Mouse (Mus musculus): ENCODE results near the gene Exoc7. TPM values are rescaled to one million over a fixed set of nuclear protein-coding genes. Genes with fewer than 3 reads are reported as not detected.

Gene Exoc7
- polyA plus RNA-seq, 1 experiment from 2014 or later, result 42.5 TPM

DNA sequence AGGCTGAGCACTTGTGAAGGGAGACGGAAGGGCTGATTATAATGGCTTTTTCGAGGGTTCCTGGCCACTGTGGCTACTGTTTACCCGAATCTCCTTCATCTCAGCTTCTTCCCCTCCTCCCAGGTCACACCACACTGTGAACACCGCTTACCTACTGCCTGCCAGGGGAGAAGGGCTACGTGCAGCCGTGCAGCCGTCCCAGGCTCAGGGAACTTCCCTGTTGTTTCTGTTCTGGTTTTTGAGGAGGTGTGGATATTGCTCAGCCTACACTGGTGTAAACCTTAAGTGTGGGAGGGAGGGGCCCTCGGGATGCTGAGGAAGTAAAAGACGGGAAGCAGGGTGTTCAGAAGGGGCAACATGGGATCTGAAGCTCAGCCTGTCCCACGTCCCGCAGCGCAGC lies 30.0 kb upstream of the Exoc7 start:
- Histone ChIP-seq H3K4me2 (no peak overlapping the region), H3K36me3 (ENCODE audit: control insufficient read depth, insufficient read depth, low read length) (no peaks in the 10 kb centered on the region), H3K9me3 (replicated peaks; ENCODE audit: control insufficient read depth, low read length) (no peaks in the 10 kb centered on the region), H3K9ac (ENCODE audit: low read depth, low read length) (peak overlapping the region; percentile 24; the same call in 1 of the 2 replicates), H3K4me3 (ENCODE audit: low read depth, low read length) (no peak overlapping the region), H3K27me3 (ENCODE audit: control insufficient read depth, insufficient read depth, low read length) (peaks cover 41% of the 10 kb centered on the region), H3K4me1 (ENCODE audit: control insufficient read depth, insufficient read depth, low read length) (peaks cover 22% of the 10 kb centered on the region), H3K27ac (ENCODE audit: low read depth, low read length) (no peak overlapping the region)
- 54% methylated on average over 12 of the region's 12 CpGs for WGBS (ENCODE audit: insufficient replicate concordance)
- ATAC-seq (replicated peaks; ENCODE audit: insufficient number of reproducible peaks, low FRiP score, low TSS enrichment), result no peak

DNA sequence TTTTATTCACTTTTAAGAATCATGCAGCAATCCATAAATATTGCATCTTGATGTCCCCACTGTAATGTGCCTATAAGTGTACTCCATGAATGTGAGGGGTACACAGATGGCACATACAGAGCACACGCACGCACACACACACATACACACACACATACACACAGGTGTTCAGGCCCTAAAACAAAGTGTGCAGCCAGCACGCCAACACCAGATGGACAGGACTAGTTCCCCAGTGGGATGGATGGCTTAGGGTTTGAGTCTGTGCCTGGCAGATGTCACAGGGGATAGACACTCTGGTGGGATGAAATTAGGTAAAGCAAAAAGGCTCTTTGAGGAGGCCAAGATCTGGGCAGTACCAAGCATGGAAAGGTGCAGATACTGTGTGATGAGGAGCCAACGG lies 29.4 kb upstream of the Exoc7 start:
- no peaks in the 10 kb centered on the region for H3K9me3 ChIP-seq (replicated peaks; ENCODE audit: control insufficient read depth, low read length)
- no peaks in the 10 kb centered on the region for H3K36me3 ChIP-seq (ENCODE audit: control insufficient read depth, insufficient read depth, low read length)
- H3K4me2 ChIP-seq, result peak overlapping the region; percentile 87; the same call in 1 of the 2 replicates
- H3K9ac ChIP-seq (ENCODE audit: low read depth, low read length), result no peak overlapping the region
- WGBS (ENCODE audit: insufficient replicate concordance), result 85% methylated on average over 4 of the region's 4 CpGs
- no peak overlapping the region for H3K27ac ChIP-seq (ENCODE audit: low read depth, low read length)
- peaks cover 47% of the 10 kb centered on the region for H3K27me3 ChIP-seq (ENCODE audit: control insufficient read depth, insufficient read depth, low read length)
- no peak overlapping the region for H3K4me3 ChIP-seq (ENCODE audit: low read depth, low read length)
- ATAC-seq (replicated peaks; ENCODE audit: insufficient number of reproducible peaks, low FRiP score, low TSS enrichment), result no peak
- peaks cover 23% of the 10 kb centered on the region for H3K4me1 ChIP-seq (ENCODE audit: control insufficient read depth, insufficient read depth, low read length)

DNA sequence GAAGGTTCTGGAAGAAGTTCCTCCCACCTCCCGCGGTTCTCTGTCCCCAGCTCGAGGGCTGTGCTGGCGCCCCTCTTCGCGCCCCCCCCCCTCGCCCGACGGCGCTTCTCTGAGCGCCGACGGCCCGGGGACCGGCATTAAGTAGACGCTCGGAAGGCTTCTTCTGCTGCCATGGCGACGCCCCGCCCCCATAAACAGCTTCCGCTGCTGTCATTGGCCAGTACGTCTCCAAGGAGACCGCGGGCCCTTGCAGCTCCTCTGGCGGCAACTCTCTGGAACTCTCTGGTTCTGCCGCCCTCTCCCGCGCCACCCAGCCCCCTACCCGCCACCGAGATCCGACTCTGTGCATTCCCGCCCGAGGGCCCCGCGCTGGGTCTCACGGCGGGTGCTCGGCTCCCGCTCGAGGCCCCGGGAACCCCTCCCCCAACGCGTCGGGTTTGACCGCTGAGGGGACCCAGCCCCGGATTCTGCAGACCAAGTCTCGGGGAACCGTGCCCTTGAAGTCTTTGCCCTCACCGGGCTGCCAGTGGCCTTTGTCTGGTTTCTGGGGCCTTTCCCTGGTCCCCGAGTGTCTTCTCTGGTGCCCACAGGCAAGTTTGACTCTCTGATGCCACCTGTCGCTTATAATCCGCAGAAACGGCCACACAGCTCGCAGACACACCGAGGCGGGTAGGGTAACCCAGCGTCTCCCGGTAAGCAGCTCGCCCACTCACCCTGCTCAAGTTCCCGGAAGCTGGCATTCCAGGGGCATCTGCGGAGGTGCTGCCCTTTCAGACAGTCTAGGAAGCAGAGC lies 28.4 kb upstream of the Exoc7 start, which contains the start of gene Foxj1:
Foxj1 (minus strand) TSS at position 156 of the 793 bp plus-strand sequence.
- Histone ChIP-seq H3K9me3 (replicated peaks; ENCODE audit: control insufficient read depth, low read length) (no peaks in the 10 kb centered on the region), H3K36me3 (ENCODE audit: control insufficient read depth, insufficient read depth, low read length) (no peaks in the 10 kb centered on the region), H3K27me3 (ENCODE audit: control insufficient read depth, insufficient read depth, low read length) (peaks cover 48% of the 10 kb centered on the region), H3K9ac (ENCODE audit: low read depth, low read length) (peak within 1 kb of the TSS; percentile 67), H3K4me1 (ENCODE audit: control insufficient read depth, insufficient read depth, low read length) (peaks cover 23% of the 10 kb centered on the region), H3K4me3 (ENCODE audit: low read depth, low read length) (peak within 1 kb of the TSS; percentile 59), H3K27ac (ENCODE audit: low read depth, low read length) (no peak within 1 kb of the TSS), H3K4me2 (peak within 1 kb of the TSS; percentile 87)
- ATAC-seq (replicated peaks; ENCODE audit: insufficient number of reproducible peaks, low FRiP score, low TSS enrichment), result peak; percentile 76
- WGBS (ENCODE audit: insufficient replicate concordance), result under 1% methylated on average over 61 of the region's 61 CpGs

DNA sequence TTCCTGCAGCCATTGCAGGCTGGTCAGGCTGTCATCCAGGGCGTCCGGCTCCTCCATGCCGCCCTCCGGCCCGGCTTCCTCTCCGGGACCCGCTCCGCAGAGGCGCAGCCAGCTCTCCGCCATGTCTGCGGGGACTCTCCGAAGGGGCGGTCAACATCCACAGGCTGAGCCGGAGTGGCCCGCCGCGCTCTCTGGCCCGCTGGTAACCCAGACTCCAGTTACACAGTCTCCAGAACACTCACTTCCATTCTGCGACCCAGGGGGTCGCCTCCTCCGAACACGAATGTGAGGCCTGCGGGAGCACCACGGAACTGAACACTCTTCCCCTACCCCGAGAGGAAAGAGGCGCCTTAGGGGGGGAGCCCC lies 27.4 kb upstream of the Exoc7 start:
- peaks cover 51% of the 10 kb centered on the region for H3K27me3 ChIP-seq (ENCODE audit: control insufficient read depth, insufficient read depth, low read length)
- H3K27ac ChIP-seq (ENCODE audit: low read depth, low read length), result no peak overlapping the region
- ATAC-seq (replicated peaks; ENCODE audit: insufficient number of reproducible peaks, low FRiP score, low TSS enrichment), result no peak
- peak overlapping the region; percentile 59 for H3K4me3 ChIP-seq (ENCODE audit: low read depth, low read length)
- H3K36me3 ChIP-seq (ENCODE audit: control insufficient read depth, insufficient read depth, low read length), result no peaks in the 10 kb centered on the region
- H3K9me3 ChIP-seq (replicated peaks; ENCODE audit: control insufficient read depth, low read length), result no peaks in the 10 kb centered on the region
- 0 out of 2 replicates have a peak overlapping the region, but pooled peaks have one; percentile 16 for H3K9ac ChIP-seq (ENCODE audit: low read depth, low read length)
- H3K4me2 ChIP-seq, result peak overlapping the region; percentile 87
- WGBS (ENCODE audit: insufficient replicate concordance), result 5% methylated on average over 26 of the region's 26 CpGs
- peaks cover 23% of the 10 kb centered on the region for H3K4me1 ChIP-seq (ENCODE audit: control insufficient read depth, insufficient read depth, low read length)

DNA sequence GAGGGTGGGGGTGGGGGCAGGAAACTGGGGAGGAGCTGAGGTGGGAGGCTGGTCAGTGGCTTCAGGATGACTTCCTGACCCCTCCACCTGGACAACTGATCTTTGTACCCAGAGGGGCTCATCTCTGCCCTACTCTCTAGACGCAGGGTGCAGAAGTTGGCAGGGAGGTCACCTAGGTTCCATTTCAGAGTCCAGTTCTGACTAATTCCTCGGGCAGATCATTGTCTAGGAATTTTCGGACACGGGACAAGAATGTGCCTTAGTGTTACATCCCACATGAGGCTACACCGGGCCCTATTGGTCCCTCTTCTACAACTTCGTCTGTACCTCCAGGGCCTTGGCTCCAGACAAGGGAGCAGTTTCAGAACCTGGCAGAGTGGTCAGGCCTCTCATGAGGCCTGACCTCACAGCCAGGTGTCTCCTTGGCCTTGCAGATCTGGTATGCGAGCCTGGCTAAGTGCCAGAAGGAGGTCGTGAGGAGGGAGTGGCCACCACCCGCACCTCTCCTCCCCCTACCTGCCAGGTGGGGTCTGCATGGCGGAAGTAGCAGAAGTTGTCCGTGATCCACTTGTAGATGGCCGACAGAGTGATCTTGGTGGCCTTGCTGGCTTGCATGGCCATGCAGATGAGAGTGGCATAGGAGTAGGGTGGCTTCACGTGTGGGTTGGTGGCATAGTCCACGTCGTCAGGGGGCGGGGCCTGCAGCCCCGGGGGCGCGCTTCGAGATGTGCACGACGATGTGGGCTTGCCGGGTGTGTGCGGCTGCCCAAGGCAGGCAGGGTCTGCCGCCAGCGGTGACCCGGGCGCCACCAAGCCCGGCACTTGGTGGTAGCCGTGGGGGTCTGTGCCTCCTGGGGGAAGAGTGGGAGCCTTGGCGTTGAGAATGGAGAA lies 26.7 kb upstream of the Exoc7 start:
- Histone ChIP-seq H3K27me3 (ENCODE audit: control insufficient read depth, insufficient read depth, low read length) (peaks cover 51% of the 10 kb centered on the region), H3K4me3 (ENCODE audit: low read depth, low read length) (peak overlapping the region; percentile 59), H3K27ac (ENCODE audit: low read depth, low read length) (no peak overlapping the region), H3K4me2 (peak overlapping the region; percentile 87), H3K9me3 (replicated peaks; ENCODE audit: control insufficient read depth, low read length) (no peaks in the 10 kb centered on the region), H3K4me1 (ENCODE audit: control insufficient read depth, insufficient read depth, low read length) (peaks cover 23% of the 10 kb centered on the region), H3K9ac (ENCODE audit: low read depth, low read length) (no peak overlapping the region), H3K36me3 (ENCODE audit: control insufficient read depth, insufficient read depth, low read length) (no peaks in the 10 kb centered on the region)
- 18% methylated on average over 31 of the region's 31 CpGs for WGBS (ENCODE audit: insufficient replicate concordance)
- no peak for ATAC-seq (replicated peaks; ENCODE audit: insufficient number of reproducible peaks, low FRiP score, low TSS enrichment)

DNA sequence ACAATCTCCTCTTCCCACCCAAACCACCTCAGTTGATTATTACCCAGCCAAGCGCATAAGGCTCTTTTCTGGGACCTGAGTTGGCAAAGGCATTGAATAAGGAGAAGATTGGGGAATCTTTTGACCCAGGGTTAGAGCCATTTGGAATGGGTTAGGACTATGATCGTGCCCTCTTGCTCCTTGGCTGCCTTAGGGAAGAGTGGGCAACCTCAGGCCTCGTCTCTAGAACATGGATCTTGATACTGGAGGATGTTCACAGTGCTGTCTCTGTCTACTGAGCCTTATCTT lies 25.9 kb upstream of the Exoc7 start:
- peaks cover 47% of the 10 kb centered on the region for H3K27me3 ChIP-seq (ENCODE audit: control insufficient read depth, insufficient read depth, low read length)
- H3K9ac ChIP-seq (ENCODE audit: low read depth, low read length), result no peak overlapping the region
- H3K27ac ChIP-seq (ENCODE audit: low read depth, low read length), result no peak overlapping the region
- peaks cover 23% of the 10 kb centered on the region for H3K4me1 ChIP-seq (ENCODE audit: control insufficient read depth, insufficient read depth, low read length)
- H3K4me2 ChIP-seq, result no peak overlapping the region
- H3K9me3 ChIP-seq (replicated peaks; ENCODE audit: control insufficient read depth, low read length), result no peaks in the 10 kb centered on the region
- H3K4me3 ChIP-seq (ENCODE audit: low read depth, low read length), result no peak overlapping the region
- H3K36me3 ChIP-seq (ENCODE audit: control insufficient read depth, insufficient read depth, low read length), result no peaks in the 10 kb centered on the region
- no peak for ATAC-seq (replicated peaks; ENCODE audit: insufficient number of reproducible peaks, low FRiP score, low TSS enrichment)
- WGBS (ENCODE audit: insufficient replicate concordance), result 84% methylated on average over 3 of the region's 3 CpGs

DNA sequence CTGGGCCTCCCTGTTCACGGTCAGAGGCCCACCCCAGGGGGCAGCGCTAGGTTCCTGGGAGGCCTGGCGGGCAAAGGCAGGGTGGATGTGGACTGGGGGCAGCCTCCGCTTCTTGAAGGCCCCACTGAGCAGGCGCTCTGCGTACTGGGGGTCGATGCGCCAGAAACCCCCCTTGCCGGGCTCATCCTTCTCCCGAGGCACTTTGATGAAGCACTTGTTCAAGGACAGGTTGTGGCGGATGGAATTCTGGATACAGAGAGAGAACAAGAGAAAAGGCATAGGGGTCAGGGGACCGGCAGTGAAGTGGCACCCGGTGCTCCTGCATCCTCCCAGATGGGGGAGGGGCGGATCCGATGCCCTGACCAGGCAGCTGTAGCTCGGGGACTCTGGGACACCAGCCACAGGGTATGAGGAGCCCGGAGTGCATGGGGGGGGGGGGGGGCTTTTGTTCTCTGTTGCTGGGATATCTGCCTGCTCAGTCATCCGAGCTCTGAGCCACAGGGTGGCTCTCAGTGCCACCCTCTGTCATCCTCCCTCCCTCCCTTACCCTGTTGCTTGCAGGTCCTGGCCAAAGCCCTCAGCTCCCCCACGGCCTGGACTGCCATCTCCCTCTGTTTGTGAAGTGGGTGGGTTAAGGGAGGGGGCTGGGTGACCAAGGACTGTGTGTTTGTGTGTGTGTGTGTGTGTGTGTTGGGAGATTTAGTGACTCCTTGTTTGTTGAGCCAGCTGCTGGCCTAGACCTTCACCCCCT lies 25.4 kb upstream of the Exoc7 start:
- no peak overlapping the region for H3K27ac ChIP-seq (ENCODE audit: low read depth, low read length)
- H3K36me3 ChIP-seq (ENCODE audit: control insufficient read depth, insufficient read depth, low read length), result no peaks in the 10 kb centered on the region
- WGBS (ENCODE audit: insufficient replicate concordance), result 38% methylated on average over 19 of the region's 19 CpGs
- no peaks in the 10 kb centered on the region for H3K9me3 ChIP-seq (replicated peaks; ENCODE audit: control insufficient read depth, low read length)
- H3K9ac ChIP-seq (ENCODE audit: low read depth, low read length), result no peak overlapping the region; the same call in 1 of the 2 replicates
- no peak overlapping the region for H3K4me3 ChIP-seq (ENCODE audit: low read depth, low read length)
- no peak for ATAC-seq (replicated peaks; ENCODE audit: insufficient number of reproducible peaks, low FRiP score, low TSS enrichment)
- H3K4me1 ChIP-seq (ENCODE audit: control insufficient read depth, insufficient read depth, low read length), result peaks cover 23% of the 10 kb centered on the region
- peaks cover 46% of the 10 kb centered on the region for H3K27me3 ChIP-seq (ENCODE audit: control insufficient read depth, insufficient read depth, low read length)
- H3K4me2 ChIP-seq, result 0 out of 2 replicates have a peak overlapping the region, but pooled peaks have one; percentile 1

DNA sequence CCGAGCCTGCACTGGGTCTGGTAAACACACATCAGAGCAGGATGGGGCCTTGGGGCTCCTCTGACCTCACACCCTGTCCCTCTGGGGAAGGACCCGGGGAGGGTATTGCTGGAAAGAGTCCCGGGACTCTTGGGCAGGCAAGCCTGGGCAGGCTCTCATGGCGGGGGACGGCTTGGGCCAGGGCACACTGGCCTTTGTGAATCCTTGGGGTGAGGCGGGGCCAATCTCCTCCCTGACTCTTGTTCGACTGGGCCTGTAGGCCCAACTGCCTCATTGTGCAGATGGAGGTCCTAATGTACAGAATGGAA lies 23.1 kb upstream of the Exoc7 start:
- no peak overlapping the region for H3K4me3 ChIP-seq (ENCODE audit: low read depth, low read length)
- H3K9me3 ChIP-seq (replicated peaks; ENCODE audit: control insufficient read depth, low read length), result no peaks in the 10 kb centered on the region
- no peak overlapping the region for H3K9ac ChIP-seq (ENCODE audit: low read depth, low read length)
- H3K27me3 ChIP-seq (ENCODE audit: control insufficient read depth, insufficient read depth, low read length), result peaks cover 38% of the 10 kb centered on the region
- 64% methylated on average over 7 of the region's 7 CpGs for WGBS (ENCODE audit: insufficient replicate concordance)
- no peaks in the 10 kb centered on the region for H3K36me3 ChIP-seq (ENCODE audit: control insufficient read depth, insufficient read depth, low read length)
- no peak overlapping the region for H3K4me2 ChIP-seq
- no peak overlapping the region for H3K27ac ChIP-seq (ENCODE audit: low read depth, low read length)
- ATAC-seq (replicated peaks; ENCODE audit: insufficient number of reproducible peaks, low FRiP score, low TSS enrichment), result no peak
- peaks cover 18% of the 10 kb centered on the region for H3K4me1 ChIP-seq (ENCODE audit: control insufficient read depth, insufficient read depth, low read length)

Data from heart, embryonic 11.5 days (tissue).